Mouse (Mus musculus): ENCODE measurements around the gene Mup6. TPM values are rescaled to one million over a fixed set of nuclear protein-coding genes. Genes with fewer than 3 reads are reported as not detected.
"Not testable (repeated sequence)": the region's sequence is repeated elsewhere in the genome, so short reads cannot be mapped to it uniquely, and the experiment has no call there.

The Mup6 gene
- polyA plus RNA-seq (2015; fragmentation: Nextera tagmentation; extraction: Ambion mirVana) = not detected in 2 replicates

- no peaks in the 10 kb centered on the region for H3K36me3 ChIP-seq
- 30% methylated on average over 3 of the region's 3 CpGs for WGBS
- no peak for ATAC-seq (replicated peaks)
Measured at GRCm38 (mm10) chr4:59963405-59964344, at the start of gene Mup6. TSS of gene Mup6 (plus strand) at chr4:59964294.

GRCm38 (mm10) chr4:59914608-59915403, 49.3 kb upstream of the Mup6 start, which contains the start of gene Slc46a2:
TSS of gene Slc46a2 (minus strand) at chr4:59915056.
- no peak within 1 kb of the TSS for H3K9ac ChIP-seq (replicated peaks)
- no peak within 1 kb of the TSS for H3K4me2 ChIP-seq (replicated peaks)
- H3K27ac ChIP-seq (replicated peaks) = no peak within 1 kb of the TSS
- no peaks in the 10 kb centered on the region for H3K4me1 ChIP-seq
- no peaks in the 10 kb centered on the region for H3K27me3 ChIP-seq
- WGBS = 17% methylated on average over 22 of the region's 22 CpGs
- no peak within 1 kb of the TSS for H3K4me3 ChIP-seq
- no peaks in the 10 kb centered on the region for H3K9me3 ChIP-seq
- no peaks in the 10 kb centered on the region for H3K36me3 ChIP-seq
- ATAC-seq (replicated peaks) = no peak

More at GRCm38 (mm10) chr4:59963405-59964344, at the start of gene Mup6:
- Histone ChIP-seq H3K4me1 (no peaks in the 10 kb centered on the region), H3K4me3 (no peak within 1 kb of the TSS), H3K27me3 (no peaks in the 10 kb centered on the region), H3K27ac (replicated peaks) (no peak within 1 kb of the TSS), H3K4me2 (replicated peaks) (no peak within 1 kb of the TSS), H3K9me3 (no peaks in the 10 kb centered on the region), H3K9ac (replicated peaks) (no peak within 1 kb of the TSS)

GRCm38 (mm10) chr4:59917966-59918365, 46.1 kb upstream of the Mup6 start:
- no peak overlapping the region for H3K27ac ChIP-seq (replicated peaks)
- H3K36me3 ChIP-seq = no peaks in the 10 kb centered on the region
- no peaks in the 10 kb centered on the region for H3K9me3 ChIP-seq
- no peaks in the 10 kb centered on the region for H3K27me3 ChIP-seq
- H3K4me1 ChIP-seq = no peaks in the 10 kb centered on the region
- whole genome bisulfite sequencing = 92% methylated on average over 3 of the region's 3 CpGs
- no peak overlapping the region for H3K4me3 ChIP-seq
- H3K9ac ChIP-seq (replicated peaks) = no peak overlapping the region
- no peak overlapping the region for H3K4me2 ChIP-seq (replicated peaks)
- no peak for ATAC-seq (replicated peaks)

GRCm38 (mm10) chr4:59925082-59925481, 39.0 kb upstream of the Mup6 start:
- H3K4me2 ChIP-seq (replicated peaks) = no peak overlapping the region
- 86% methylated on average over 9 of the region's 9 CpGs for WGBS
- no peak for ATAC-seq (replicated peaks)
- H3K27ac ChIP-seq (replicated peaks) = no peak overlapping the region
- no peaks in the 10 kb centered on the region for H3K36me3 ChIP-seq
- no peaks in the 10 kb centered on the region for H3K4me1 ChIP-seq
- no peak overlapping the region for H3K4me3 ChIP-seq
- H3K27me3 ChIP-seq = no peaks in the 10 kb centered on the region
- no peak overlapping the region for H3K9ac ChIP-seq (replicated peaks)
- H3K9me3 ChIP-seq = no peaks in the 10 kb centered on the region

DNA sequence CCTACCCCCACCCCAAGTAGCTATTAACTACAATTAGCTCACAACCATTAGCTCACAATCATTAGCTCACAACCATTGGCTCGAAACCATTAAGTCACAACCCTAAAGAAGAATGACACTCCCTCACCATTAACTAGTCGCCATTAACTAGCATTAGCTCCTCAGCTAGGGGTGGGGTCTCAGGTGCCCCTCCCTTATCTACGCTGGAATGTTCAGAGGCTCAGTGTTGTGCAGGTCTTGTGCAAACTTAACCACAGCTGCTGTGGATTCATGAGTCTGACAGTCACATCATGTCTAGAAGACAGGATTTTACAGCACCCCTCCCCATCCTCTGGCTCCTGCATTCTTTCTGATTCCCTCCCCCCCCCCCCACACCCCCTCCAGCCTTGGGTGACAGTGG, 36.4 kb upstream of the Mup6 start:
- H3K4me3 ChIP-seq = no peak overlapping the region
- no peak for ATAC-seq (replicated peaks)

DNA sequence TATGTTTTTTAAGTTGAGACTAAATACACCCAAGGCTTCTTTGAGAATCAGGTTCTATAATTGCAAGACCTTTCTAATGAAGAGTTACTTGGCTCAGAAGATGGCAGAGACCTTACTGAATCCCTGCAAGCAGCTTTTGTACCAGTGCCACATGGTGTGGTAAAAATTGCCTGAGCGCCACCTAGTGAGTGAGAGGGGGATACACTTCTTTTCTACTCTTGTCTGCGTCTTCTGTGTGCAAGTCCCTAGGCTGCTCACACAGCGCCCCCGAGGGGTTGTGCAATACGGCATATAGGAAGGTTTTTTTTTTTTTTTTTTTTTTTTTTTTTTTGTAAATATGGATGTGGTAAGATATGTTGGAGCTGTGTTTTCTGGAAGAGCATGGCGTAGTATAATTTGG, 35.7 kb upstream of the Mup6 start:
- no peak overlapping the region for H3K4me3 ChIP-seq
- H3K27ac ChIP-seq (replicated peaks) = no peak overlapping the region
- ATAC-seq (replicated peaks) = 0 out of 2 replicates have a peak, but pooled peaks have one; percentile 29
- WGBS = 26% methylated on average over 6 of the region's 6 CpGs
- H3K36me3 ChIP-seq = no peaks in the 10 kb centered on the region
- no peaks in the 10 kb centered on the region for H3K4me1 ChIP-seq
- H3K9me3 ChIP-seq = no peaks in the 10 kb centered on the region
- no peak overlapping the region for H3K4me2 ChIP-seq (replicated peaks)
- no peak overlapping the region for H3K9ac ChIP-seq (replicated peaks)
- H3K27me3 ChIP-seq = no peaks in the 10 kb centered on the region

More for the DNA sequence above, 36.4 kb upstream of the Mup6 start:
- Histone ChIP-seq H3K4me1 (no peaks in the 10 kb centered on the region), H3K9ac (replicated peaks) (no peak overlapping the region), H3K36me3 (no peaks in the 10 kb centered on the region), H3K4me2 (replicated peaks) (no peak overlapping the region), H3K27me3 (no peaks in the 10 kb centered on the region), H3K27ac (replicated peaks) (no peak overlapping the region), H3K9me3 (no peaks in the 10 kb centered on the region)
- 81% methylated on average over 3 of the region's 3 CpGs for WGBS

DNA sequence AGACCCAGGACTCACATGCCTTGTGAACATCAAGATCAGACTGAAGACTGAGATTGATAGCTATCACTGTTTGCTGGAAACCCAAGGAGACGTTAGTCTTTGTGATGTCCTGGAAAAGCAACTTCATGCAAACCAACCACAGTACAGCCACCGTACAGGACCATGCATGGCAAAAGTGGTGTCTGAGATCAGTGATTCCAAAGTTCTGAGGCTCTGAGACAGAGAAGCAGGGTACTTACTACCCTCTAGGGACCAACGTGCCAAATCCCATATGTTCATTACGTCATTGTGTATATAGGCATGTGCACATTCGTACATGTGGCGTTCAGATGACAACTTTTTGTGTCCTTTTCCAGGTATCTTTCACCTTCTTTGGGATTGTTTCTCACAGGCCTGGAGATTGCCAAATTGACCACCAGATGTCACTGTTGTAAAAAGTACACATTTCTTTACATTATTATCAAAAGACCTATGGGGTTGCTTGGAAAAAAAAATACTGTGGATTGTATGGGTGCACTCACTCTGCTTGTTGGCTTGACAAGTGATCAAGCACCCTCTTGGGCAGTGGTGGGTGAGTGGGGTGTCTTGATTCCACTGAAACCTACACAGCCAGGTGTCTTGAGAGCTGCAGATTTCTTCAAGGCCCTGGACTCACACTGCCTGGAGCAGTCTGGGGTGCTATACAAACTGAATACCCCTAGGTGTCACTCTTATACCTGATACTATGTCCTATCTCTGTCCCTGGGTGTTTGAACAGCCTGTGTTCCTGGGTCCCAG, 31.4 kb upstream of the Mup6 start:
- ATAC-seq (replicated peaks) = peak; percentile 88
- no peaks in the 10 kb centered on the region for H3K4me1 ChIP-seq
- H3K27me3 ChIP-seq = no peaks in the 10 kb centered on the region
- 58% methylated on average over 6 of the region's 6 CpGs for WGBS
- no peak overlapping the region for H3K4me3 ChIP-seq
- H3K9me3 ChIP-seq = no peaks in the 10 kb centered on the region
- H3K36me3 ChIP-seq = no peaks in the 10 kb centered on the region
- H3K9ac ChIP-seq (replicated peaks) = no peak overlapping the region
- no peak overlapping the region for H3K27ac ChIP-seq (replicated peaks)
- no peak overlapping the region for H3K4me2 ChIP-seq (replicated peaks)

- Histone ChIP-seq H3K27me3 (no peaks in the 10 kb centered on the region), H3K27ac (replicated peaks) (no peak overlapping the region), H3K9me3 (no peaks in the 10 kb centered on the region), H3K4me2 (replicated peaks) (no peak overlapping the region), H3K36me3 (no peaks in the 10 kb centered on the region), H3K4me3 (no peak overlapping the region), H3K9ac (replicated peaks) (no peak overlapping the region), H3K4me1 (no peaks in the 10 kb centered on the region)
- WGBS = 80% methylated on average over 2 of the region's 2 CpGs
- no peak for ATAC-seq (replicated peaks)
Measured at GRCm38 (mm10) chr4:59937543-59937942, 26.6 kb upstream of the Mup6 start.

- ATAC-seq (replicated peaks) = no peak
- Histone ChIP-seq H3K4me1 (no peaks in the 10 kb centered on the region), H3K4me2 (replicated peaks) (no peak within 1 kb of the TSS), H3K36me3 (no peaks in the 10 kb centered on the region), H3K27ac (replicated peaks) (no peak within 1 kb of the TSS), H3K9me3 (no peaks in the 10 kb centered on the region), H3K9ac (replicated peaks) (no peak within 1 kb of the TSS), H3K27me3 (no peaks in the 10 kb centered on the region), H3K4me3 (no peak within 1 kb of the TSS)
- 81% methylated on average over 3 of the region's 3 CpGs for WGBS
Measured at GRCm38 (mm10) chr4:59960610-59961009, 3.5 kb upstream of the Mup6 start, which contains the start of gene Mup4. TSS of gene Mup4 (minus strand) at chr4:59960710.

GRCm38 (mm10) chr4:59997894-59998293, 33.8 kb downstream of the Mup6 start:
- H3K36me3 ChIP-seq; H3K4me2 ChIP-seq (replicated peaks); H3K27ac ChIP-seq (replicated peaks); H3K9ac ChIP-seq (replicated peaks); H3K9me3 ChIP-seq; H3K4me3 ChIP-seq; H3K4me1 ChIP-seq; H3K27me3 ChIP-seq; ATAC-seq (replicated peaks): not testable (repeated sequence)

DNA sequence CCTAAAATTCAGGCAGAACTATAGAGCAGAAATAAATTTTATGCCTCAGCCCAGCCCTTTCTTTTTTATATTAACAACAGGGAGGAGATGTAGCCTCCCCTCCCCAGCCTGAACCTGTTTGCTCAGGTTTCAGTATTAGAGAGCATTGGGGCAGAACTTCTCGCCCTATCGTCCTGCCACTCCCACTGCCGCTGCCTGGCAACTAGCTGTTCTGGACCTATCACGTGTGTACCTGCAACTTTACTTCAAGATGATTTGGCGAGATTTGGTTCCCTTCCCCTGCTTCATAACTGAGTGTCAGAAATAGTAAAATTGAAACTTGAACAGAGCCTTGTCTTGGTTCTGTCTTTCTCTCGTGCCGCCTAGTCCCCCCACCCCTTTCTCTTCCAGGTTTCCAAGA, 56.0 kb downstream of the Mup6 start:
- not testable (repeated sequence) for H3K4me3 ChIP-seq; ATAC-seq (replicated peaks); H3K9ac ChIP-seq (replicated peaks); H3K4me2 ChIP-seq (replicated peaks); H3K36me3 ChIP-seq; H3K9me3 ChIP-seq; H3K27ac ChIP-seq (replicated peaks); H3K4me1 ChIP-seq; H3K27me3 ChIP-seq
- 96% methylated on average over 7 of the region's 7 CpGs for WGBS
